Mouse (Mus musculus): ENCODE data around the gene B9d2. TPM values are rescaled to one million over a fixed set of nuclear protein-coding genes. Genes with fewer than 3 reads are reported as not detected.
A peak's percentile ranks its signal among the peaks of the same experiment; 100 is the strongest.

Gene B9d2
- total RNA-seq (2021): 10 to 100 TPM; 23.9 to 24.4 TPM

DNA sequence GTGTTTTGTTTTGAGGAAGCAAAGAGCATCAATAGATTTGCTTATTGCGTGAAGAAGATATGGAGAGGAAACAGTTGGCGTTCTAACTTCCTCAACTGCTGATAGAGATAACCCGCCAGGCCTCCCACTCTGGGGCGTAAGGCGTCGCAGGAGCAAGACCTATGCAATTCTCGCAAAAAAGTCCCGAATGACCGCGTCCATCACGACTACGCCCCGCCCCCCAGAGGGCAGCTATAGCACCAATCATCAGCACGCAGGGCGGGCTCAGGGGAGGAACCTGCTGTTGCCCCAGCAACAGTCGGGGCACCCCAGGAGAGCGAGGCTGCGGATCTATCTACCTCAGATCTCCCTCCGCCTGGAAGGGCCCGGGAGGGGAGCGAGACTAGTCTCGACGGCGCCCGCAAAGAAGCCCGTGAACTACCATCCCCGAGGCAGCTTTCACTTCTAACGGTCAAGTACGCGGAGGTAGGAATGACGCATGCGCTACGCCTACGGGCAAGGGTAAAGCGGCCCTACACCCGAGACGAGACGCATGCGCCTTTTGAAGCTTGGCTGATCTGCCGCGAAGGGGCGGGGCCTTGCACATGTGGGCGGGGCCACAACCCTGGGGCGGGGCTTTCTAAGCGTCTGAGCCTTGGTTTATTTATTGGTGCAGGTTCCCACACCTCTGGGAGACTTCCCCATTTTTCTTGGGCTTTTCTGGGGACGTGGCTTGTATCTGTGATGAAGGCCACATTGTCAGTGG is at the start of gene B9d2:
B9d2 (plus strand) TSS at position 267 of the 745 bp plus-strand sequence.
- peak; percentile 95 to 97 for DNase-seq

DNA sequence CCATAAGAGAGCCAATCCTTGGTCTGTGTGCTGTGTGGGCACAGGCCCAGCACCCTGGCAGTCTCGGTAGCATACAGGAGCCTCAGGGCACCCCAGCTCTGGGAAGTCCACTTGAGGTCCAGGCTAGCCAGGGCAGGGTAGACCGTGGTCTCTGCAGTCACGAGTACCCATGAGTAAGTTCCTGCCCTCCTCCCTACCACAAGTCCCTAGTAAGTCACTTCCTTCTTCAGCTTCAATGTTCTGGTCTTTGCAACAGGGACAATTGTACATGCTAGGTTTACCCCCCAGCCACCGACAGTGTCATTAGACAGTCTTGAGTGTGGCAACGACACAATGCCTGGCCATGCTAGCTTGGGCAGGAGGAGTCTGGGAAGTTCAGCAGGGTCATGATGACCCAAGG is 47.9 kb upstream of the B9d2 start:
- DNase-seq: no peak

- no peak for DNase-seq
Observed at GRCm38 (mm10) chr7:25636373-25636772, 44.2 kb upstream of the B9d2 start.

DNA sequence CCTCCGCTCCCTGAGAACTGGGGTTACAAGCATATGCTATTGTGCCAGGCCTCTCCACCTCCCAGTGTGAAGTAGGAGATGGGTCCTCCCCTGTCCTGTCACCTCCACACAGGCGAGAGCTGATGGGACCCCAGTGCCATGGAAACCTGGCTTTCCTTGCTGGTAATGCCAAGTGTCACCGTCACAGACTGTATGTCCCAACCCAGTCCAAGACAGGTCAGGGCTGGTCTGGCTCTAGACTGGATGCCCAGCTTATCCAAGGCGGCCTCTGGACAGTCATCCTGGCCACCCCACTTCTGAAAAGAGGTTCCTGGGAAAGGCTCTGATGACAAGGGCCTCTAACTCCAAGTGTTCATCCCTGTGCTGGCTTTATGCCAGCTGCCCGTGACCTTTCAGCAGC is 43.5 kb upstream of the B9d2 start:
- DNase-seq: no peak

DNA sequence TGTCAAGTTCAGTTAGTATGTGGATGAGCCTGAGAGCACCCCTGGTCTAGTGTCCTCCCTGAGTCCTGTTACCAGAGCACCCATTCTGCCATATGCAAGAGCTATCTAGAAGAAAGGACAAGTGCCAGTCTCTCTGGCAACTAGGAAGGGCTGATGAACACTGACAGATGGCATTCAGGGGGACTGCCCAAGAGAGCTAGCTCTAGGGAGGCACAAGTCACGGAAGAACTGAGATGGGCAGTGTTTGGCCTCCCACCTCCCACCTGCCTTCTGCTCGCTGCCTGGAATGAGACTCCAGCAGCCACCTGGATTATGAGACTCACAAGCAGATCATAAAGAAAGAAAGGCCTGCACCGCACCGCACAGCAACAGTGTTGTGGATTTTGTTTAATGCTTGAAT is 40.8 kb upstream of the B9d2 start:
- DNase-seq: no peak

GRCm38 (mm10) chr7:25644136-25644535 is 36.4 kb upstream of the B9d2 start:
- no peak for DNase-seq

DNA sequence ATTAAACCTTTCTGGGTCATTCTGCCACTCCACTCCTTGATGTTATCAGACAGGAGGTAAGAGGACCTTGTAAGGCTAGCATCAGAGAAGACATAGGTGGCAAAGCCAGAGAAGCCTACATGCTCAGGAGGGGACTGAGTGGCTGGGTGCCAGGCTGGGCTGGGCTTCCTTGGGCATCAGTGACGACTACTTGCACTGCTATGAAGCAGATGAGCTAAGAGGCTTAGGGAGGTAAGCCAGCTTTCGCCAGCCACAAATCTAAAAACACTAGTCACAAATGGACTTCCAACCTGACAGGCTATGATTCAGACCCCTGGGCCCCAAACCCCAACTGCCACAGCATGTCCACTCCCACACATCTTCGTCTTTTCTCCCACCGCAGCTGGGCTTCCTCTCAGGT is 35.9 kb upstream of the B9d2 start:
- no peak for DNase-seq

GRCm38 (mm10) chr7:25645074-25645473 is 35.5 kb upstream of the B9d2 start:
- no peak for DNase-seq

- no peak for DNase-seq
Observed at GRCm38 (mm10) chr7:25647574-25648123, 32.9 kb upstream of the B9d2 start.

DNA sequence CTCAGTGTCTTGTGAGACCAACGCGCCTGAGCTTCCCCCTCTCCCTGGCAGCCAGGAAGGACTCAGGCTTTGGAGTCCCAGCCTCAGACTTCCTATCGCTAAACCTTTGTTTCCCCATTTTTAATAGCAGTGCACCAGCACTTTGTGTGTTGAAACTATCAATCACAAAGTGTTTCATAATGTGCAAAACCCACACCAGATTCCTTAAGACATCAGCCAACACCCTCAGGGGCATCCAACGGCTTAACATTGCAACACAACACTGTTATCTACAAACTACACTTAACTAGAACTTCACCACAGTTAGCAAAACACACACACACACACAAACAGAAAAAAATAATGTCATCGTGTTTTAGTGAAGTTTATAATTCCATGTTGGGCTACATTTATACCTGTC is 30.7 kb upstream of the B9d2 start:
- no peak for DNase-seq

DNA sequence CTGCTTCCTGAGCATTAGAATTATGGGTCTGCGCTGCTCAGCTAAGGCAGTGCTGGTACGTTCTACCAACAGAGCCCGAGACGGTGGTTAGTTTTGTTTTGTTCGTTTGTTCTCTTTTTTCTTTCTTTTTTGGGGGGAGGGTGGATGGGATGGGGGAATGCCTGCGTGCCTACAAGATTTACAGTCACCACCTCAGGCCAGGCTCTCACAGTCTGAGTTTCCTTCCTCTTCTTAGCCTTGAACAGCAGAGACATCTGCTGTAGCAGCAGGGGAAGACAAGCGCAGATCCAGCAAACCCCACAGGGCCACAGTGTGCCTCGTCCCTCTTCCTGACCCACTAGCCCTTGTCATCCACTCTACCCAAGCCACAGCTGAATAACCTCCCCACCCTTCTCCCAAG is 29.3 kb upstream of the B9d2 start:
- no peak for DNase-seq

DNA sequence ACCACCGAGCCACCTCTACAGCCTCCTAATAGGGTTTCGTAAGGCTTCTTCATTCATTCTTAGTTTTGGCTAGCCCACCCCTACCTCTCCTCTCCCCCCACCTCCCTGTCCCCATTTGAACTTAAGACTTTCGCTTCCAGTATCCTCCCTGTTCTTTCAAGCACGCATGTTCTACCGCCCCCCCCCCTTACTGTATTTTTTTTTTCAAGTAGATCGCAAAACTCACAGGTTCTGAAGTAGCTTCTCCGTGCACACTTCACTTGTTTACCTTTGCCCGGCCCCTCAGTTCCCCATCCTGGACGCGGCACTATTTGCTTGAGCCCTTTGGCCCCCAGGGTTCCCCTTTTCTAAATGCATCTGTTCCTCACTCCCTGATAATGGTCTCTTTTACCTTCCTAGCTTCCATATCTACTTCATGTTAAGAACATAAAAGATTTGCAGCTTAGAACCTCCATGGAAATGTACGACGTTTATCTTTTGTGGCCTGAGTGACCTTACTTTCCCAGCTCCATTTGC is 28.3 kb upstream of the B9d2 start:
- DNase-seq: no peak

GRCm38 (mm10) chr7:25655601-25656428 is 24.8 kb upstream of the B9d2 start:
- no peak for DNase-seq

DNA sequence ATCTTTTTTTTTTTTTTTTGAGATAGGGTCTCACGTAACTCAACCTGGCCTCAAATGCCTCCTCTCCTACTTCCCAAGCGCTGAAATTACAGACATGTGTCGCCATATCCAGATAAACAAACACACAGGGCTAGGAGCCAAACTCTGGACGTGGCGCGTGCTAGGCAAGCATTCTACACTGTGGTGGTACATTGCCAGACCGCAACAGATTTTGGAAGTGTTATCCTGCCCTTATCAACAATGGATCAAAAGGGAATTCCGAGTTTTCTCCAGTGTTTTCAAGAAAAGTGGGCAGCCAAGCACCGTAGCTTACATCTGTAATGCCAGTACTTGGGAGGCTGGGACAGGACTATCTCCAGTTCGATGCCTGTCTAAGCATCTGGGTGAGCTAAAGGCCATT is 22.8 kb upstream of the B9d2 start:
- no peak for DNase-seq

DNA sequence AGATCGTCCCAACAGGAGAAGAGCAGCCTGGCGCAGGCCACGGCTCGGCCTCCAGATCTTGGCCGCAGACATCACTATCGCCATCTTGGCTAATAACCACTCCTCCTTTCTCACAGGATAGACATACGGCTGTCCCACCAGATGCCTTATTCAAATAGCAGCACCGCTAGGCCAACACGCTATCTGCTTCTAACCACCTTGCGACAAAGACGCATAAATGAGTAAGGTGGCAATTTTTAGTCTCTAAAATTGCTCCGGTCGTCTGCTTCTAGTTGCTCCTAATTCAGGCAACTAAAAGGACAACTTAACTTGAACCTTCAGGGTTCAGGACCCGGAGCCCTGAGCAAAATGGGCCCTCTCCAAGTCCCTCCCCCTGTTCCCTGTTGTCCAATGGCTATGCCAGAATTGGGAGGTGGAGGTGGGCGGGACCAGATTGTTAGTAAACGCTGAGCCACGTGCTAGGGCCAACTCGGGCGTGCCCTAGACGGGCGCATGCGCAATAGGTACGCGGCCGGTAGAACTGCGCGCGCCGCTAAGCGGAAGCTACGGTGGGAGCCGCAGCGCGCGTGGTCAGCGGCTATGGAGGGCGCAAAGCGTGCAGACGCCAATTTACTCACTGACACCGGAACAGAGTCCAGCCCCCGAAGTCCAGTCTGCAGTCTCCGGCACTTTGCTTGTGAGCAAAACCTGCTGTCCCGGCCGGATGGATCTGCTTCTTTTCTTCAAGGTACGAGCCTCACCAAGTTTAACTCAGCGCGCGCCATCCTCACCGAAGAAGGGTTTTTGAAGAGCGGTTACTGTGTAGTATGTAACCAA is 21.7 kb upstream of the B9d2 start, which contains the start of the genes Bckdha and Exosc5:
Bckdha (minus strand) TSS at position 325 of the 816 bp plus-strand sequence.
Exosc5 (plus strand) TSS at position 508 of the 816 bp plus-strand sequence.
- peak; percentile 99 for DNase-seq

DNA sequence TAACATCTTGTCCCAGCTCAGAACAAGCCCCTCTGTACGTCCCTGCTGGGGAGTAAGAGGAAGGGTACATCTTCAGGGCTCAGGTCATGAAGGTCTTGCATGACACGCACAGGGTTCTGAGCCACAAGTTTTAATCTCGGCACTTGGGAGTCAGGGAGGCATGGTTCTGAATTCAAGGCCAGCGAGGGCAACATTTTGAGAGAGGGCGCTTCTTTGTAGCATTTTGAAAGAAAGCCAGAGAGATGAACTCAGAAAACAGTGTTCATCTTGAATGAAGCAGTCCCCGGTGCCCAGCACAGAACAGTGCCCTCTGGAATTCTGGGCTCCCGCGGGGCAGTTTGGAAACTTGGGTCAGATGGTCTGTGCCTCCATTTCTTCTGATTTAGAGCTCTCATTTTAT is 14.2 kb upstream of the B9d2 start:
- DNase-seq: no peak

DNA sequence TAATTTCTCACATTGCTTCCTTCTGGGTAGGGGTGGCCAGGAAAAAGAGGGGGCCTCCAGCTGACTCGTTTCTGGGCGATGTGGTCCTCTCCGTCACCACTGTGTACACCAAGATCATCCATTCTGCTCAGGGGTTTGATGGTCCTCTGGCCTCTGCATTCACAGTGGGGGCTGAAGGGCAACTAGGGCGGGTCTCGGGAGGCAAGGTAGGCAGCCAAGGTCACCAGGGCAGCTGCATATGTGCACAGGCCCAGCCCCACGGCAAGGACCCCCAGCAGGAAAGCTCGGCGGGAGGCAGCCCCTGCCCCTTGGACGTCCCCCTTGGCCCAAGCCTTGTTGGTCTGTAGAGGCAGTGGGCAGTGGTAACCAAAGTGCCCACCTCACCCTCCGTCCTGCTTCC is 11.4 kb upstream of the B9d2 start:
- no peak for DNase-seq

DNA sequence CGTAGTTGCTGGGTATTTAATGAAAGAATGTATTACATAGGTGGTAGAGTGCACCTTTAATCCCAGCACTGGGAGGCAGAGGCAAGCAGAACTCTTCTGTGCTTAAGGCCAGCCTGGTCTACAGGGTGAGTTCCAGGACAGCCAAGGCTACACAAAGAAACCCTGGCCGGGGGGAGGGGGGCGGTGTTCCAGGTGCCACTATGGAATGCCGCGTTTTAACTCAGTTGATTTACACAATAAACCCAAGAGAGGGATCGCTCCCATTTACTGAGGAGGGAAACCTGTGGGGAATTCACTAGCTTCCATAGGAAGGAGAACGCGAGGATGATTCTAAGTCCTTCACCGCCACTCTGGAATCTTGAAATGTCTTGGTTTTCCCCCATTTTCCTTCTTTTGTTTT is 10.9 kb upstream of the B9d2 start:
- no peak for DNase-seq

GRCm38 (mm10) chr7:25670096-25670495 is 10.5 kb upstream of the B9d2 start:
- DNase-seq: no peak

DNA sequence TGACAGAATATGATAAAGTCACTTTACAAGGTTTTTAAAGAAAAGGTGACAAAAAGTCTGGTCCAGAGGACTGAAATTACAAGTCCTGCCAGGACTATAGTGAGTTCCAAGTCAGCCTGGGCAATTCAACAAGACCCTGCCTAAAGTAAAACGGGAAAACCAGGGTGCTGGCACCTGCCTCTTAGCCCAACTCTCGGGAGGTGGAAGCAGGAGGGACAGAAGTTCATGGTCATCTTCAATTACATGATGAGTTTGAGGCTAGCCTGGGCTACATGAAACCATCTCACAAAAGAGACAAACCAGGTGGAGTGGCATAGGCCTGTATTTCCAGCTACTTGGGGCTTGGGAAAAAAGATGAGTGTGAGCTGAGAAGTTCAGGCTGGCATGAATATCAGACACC is 8.9 kb upstream of the B9d2 start:
- no peak for DNase-seq

GRCm38 (mm10) chr7:25672442-25672841 is 8.1 kb upstream of the B9d2 start:
- DNase-seq: no peak

GRCm38 (mm10) chr7:25674297-25674696 is 6.3 kb upstream of the B9d2 start:
- DNase-seq: no peak

Data from layer of hippocampus, postnatal 36 days (tissue).